Mouse (Mus musculus): ENCODE results near the gene Retreg3. TPM values are rescaled to one million over a fixed set of nuclear protein-coding genes. Genes with fewer than 3 reads are reported as not detected.

The Retreg3 gene
- polyA plus RNA-seq, 1 experiment from 2014 or later: 21.8 TPM

DNA sequence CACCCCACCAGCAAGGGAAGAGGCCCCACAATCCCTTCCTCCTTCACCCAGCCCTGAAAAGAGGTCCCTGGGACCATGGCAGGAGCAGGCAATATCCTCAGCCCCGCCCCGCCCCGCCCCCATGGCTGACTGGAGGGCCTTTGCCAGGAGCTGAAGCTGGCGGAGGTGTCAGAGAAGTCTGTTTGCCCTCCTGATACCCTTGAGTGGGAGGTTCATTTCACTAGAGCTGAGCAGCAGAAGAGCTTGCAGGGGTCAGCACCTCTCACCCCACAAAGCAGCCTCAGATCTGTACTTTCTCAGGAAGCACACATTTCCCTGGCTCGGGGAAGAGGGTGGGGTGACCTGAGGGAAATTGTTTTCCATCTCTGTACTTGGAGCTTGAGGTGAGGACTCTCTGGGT is 61.0 kb downstream of the Retreg3 start:
- no peak overlapping the region for H3K4me2 ChIP-seq
- H3K4me3 ChIP-seq: no peak overlapping the region
- H3K9ac ChIP-seq: no peak overlapping the region
- peaks cover 78% of the 10 kb centered on the region for H3K4me1 ChIP-seq
- 44% methylated on average over 5 of the region's 5 CpGs for WGBS
- H3K9me3 ChIP-seq: no peaks in the 10 kb centered on the region
- no peaks in the 10 kb centered on the region for H3K27me3 ChIP-seq
- no peak for ATAC-seq (ENCODE audit: borderline replicate concordance, extremely low read depth, low FRiP score, low TSS enrichment)
- peak overlapping the region; percentile 90 for H3K27ac ChIP-seq
- H3K36me3 ChIP-seq: no peaks in the 10 kb centered on the region

DNA sequence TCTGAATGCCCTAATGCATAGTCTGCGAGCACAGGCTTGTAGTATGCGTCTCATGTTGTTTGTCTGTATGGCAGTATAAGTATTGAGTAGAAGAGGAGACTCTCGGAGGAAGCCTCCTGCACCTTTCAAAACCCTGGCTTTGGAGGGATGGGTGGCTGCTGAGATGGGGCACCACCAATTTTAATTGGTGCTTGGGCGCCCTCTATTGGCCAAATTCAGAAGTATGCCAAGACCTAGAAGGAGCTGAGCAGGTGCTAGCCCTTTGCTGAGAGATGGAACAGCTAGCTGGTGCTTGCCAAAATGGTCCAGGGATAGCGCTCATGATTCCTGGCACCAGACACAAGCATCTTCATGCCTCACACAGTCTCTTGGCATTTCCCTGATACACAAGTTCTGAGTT is 61.8 kb downstream of the Retreg3 start:
- Histone ChIP-seq H3K27me3 (no peaks in the 10 kb centered on the region), H3K9ac (no peak overlapping the region), H3K4me2 (no peak overlapping the region), H3K4me1 (peaks cover 71% of the 10 kb centered on the region), H3K27ac (peak overlapping the region; percentile 95), H3K4me3 (no peak overlapping the region), H3K36me3 (no peaks in the 10 kb centered on the region), H3K9me3 (no peaks in the 10 kb centered on the region)
- 23% methylated on average over 5 of the region's 5 CpGs for WGBS
- ATAC-seq (ENCODE audit: borderline replicate concordance, extremely low read depth, low FRiP score, low TSS enrichment): no peak

GRCm38 (mm10) chr11:101056885-101057284 is 62.8 kb downstream of the Retreg3 start:
- Histone ChIP-seq H3K27ac (peak overlapping the region; percentile 95), H3K4me3 (no peak overlapping the region), H3K36me3 (no peaks in the 10 kb centered on the region), H3K4me1 (peaks cover 65% of the 10 kb centered on the region), H3K9ac (peak overlapping the region; percentile 36; the same call in 1 of the 2 replicates), H3K27me3 (no peaks in the 10 kb centered on the region), H3K9me3 (no peaks in the 10 kb centered on the region), H3K4me2 (no peak overlapping the region)
- 7% methylated on average over 8 of the region's 8 CpGs for WGBS
- ATAC-seq (ENCODE audit: borderline replicate concordance, extremely low read depth, low FRiP score, low TSS enrichment): peak; percentile 88

GRCm38 (mm10) chr11:101055418-101055817 is 64.3 kb downstream of the Retreg3 start:
- no peaks in the 10 kb centered on the region for H3K9me3 ChIP-seq
- no peaks in the 10 kb centered on the region for H3K27me3 ChIP-seq
- 69% methylated on average over 14 of the region's 14 CpGs for WGBS
- no peak overlapping the region for H3K9ac ChIP-seq
- H3K4me1 ChIP-seq: peaks cover 58% of the 10 kb centered on the region
- no peak for ATAC-seq (ENCODE audit: borderline replicate concordance, extremely low read depth, low FRiP score, low TSS enrichment)
- peak overlapping the region; percentile 95 for H3K27ac ChIP-seq
- no peak overlapping the region for H3K4me2 ChIP-seq
- H3K36me3 ChIP-seq: 0 out of 2 replicates have a peak, but pooled peaks cover 2% of the 10 kb centered on the region
- H3K4me3 ChIP-seq: no peak overlapping the region

- peaks cover 17% of the 10 kb centered on the region; the same call in 1 of the 2 replicates for H3K36me3 ChIP-seq
- H3K9ac ChIP-seq: no peak overlapping the region
- no peak for ATAC-seq (ENCODE audit: borderline replicate concordance, extremely low read depth, low FRiP score, low TSS enrichment)
- no peaks in the 10 kb centered on the region for H3K27me3 ChIP-seq
- H3K4me2 ChIP-seq: no peak overlapping the region
- no peak overlapping the region for H3K4me3 ChIP-seq
- no peak overlapping the region for H3K27ac ChIP-seq
- 100% methylated on average over 1 of the region's 1 CpGs for WGBS
- H3K9me3 ChIP-seq: no peaks in the 10 kb centered on the region
- H3K4me1 ChIP-seq: peaks cover 44% of the 10 kb centered on the region
These were observed 65.7 kb downstream of the Retreg3 start for GRCm38 (mm10) chr11:101053974-101054373.

DNA sequence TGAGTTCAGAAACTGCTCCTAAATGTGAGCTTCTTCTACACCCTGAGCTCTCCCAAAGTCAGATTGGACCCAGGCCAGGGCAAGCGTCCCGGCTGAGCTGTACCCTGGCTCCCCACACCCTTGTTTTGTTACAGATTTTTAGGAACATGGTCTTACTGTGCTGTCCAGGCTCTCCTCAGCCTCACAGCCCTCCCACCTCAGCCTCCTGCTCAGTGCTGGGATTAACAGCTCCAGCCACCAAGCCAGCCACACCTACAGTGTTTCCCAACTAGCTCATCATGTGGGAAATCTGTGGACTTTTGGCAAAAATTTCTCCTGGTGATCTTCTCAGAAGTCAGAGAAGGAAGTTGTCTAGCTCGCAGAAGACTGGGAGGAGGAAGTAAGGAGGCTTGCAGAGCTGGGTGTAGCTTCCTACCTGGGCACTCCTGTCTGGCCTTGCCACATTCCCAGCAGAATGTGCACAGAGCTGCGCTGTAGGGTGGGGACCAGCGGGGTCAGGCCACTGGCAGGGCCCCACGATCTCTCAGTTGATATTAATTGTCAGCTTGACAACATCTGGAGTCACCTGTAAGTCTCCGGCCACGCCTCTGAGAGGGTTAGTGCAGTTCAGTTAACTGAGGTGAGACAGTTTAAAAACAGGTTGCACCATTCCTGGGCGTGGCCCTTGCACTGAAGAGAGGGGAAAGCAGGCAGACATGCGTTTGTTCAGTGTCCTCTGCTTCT is 66.8 kb downstream of the Retreg3 start:
- H3K36me3 ChIP-seq: peaks cover 24% of the 10 kb centered on the region; the same call in 1 of the 2 replicates
- no peak overlapping the region for H3K4me2 ChIP-seq
- H3K4me3 ChIP-seq: no peak overlapping the region
- no peak overlapping the region for H3K9ac ChIP-seq
- H3K9me3 ChIP-seq: no peaks in the 10 kb centered on the region
- peak overlapping the region; percentile 26; the same call in 1 of the 2 replicates for H3K27ac ChIP-seq
- ATAC-seq (ENCODE audit: borderline replicate concordance, extremely low read depth, low FRiP score, low TSS enrichment): no peak
- H3K27me3 ChIP-seq: no peaks in the 10 kb centered on the region
- peaks cover 34% of the 10 kb centered on the region for H3K4me1 ChIP-seq
- 78% methylated on average over 10 of the region's 10 CpGs for WGBS

- no peak overlapping the region for H3K4me2 ChIP-seq
- H3K27me3 ChIP-seq: no peaks in the 10 kb centered on the region
- ATAC-seq (ENCODE audit: borderline replicate concordance, extremely low read depth, low FRiP score, low TSS enrichment): no peak
- no peak overlapping the region for H3K9ac ChIP-seq
- WGBS: 72% methylated on average over 8 of the region's 8 CpGs
- H3K4me3 ChIP-seq: no peak overlapping the region
- peaks cover 22% of the 10 kb centered on the region for H3K4me1 ChIP-seq
- no peaks in the 10 kb centered on the region for H3K9me3 ChIP-seq
- no peak overlapping the region for H3K27ac ChIP-seq
- H3K36me3 ChIP-seq: peaks cover 34% of the 10 kb centered on the region; the same call in 1 of the 2 replicates
These were observed 68.1 kb downstream of the Retreg3 start for GRCm38 (mm10) chr11:101051617-101052016.

DNA sequence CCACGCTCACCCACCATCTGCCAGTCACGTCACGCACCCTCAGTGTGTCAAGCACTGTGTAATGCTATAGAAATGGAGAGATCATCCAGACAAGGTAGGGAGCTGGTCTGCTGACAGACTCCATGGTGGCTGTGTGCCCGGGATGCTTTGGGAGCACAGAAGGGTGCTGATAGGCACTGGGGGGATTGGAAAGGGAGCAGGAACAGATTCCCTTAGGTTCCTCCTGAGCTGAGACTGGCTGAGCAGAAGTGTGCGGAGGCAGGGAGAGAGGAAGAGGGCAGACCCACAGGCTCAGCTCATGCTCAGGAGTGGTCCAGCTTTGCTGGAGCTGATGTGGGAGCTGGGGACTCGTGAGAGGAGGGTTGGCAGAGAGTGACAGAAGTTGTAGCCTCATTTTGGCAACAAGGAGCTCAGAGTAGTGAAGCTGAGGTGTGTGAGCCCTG is 68.6 kb downstream of the Retreg3 start:
- no peak overlapping the region for H3K4me3 ChIP-seq
- H3K27me3 ChIP-seq: no peaks in the 10 kb centered on the region
- no peak overlapping the region for H3K27ac ChIP-seq
- H3K4me1 ChIP-seq: peaks cover 16% of the 10 kb centered on the region
- ATAC-seq (ENCODE audit: borderline replicate concordance, extremely low read depth, low FRiP score, low TSS enrichment): no peak
- H3K9ac ChIP-seq: no peak overlapping the region
- 85% methylated on average over 6 of the region's 6 CpGs for WGBS
- no peak overlapping the region for H3K4me2 ChIP-seq
- H3K36me3 ChIP-seq: peaks cover 34% of the 10 kb centered on the region; the same call in 1 of the 2 replicates
- H3K9me3 ChIP-seq: no peaks in the 10 kb centered on the region

DNA sequence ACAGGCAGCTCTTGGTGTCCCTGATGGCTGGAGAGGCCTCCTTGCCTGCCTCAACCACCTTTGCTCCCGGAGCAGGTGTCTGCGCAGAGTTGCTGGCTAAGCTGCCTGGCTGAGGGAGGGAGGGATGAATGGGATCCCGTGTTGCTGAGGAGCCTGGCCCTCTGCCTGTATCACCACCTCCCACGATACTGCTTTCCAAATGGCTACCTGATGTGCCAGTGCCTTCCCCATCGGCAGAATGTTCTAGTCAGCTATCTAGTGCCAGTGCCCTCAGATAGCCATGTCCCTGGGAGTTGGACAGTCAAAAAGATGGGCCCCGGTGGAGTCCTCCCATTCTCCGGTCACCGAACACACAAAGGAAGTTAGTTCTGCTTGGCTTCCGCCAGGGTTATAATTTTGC is 69.3 kb downstream of the Retreg3 start:
- no peak overlapping the region for H3K27ac ChIP-seq
- no peaks in the 10 kb centered on the region for H3K9me3 ChIP-seq
- no peak overlapping the region for H3K4me3 ChIP-seq
- ATAC-seq (ENCODE audit: borderline replicate concordance, extremely low read depth, low FRiP score, low TSS enrichment): no peak
- H3K9ac ChIP-seq: no peak overlapping the region
- WGBS: 92% methylated on average over 9 of the region's 9 CpGs
- H3K4me1 ChIP-seq: peaks cover 10% of the 10 kb centered on the region; the same call in 1 of the 2 replicates
- H3K27me3 ChIP-seq: no peaks in the 10 kb centered on the region
- no peak overlapping the region for H3K4me2 ChIP-seq
- peaks cover 39% of the 10 kb centered on the region; the same call in 1 of the 2 replicates for H3K36me3 ChIP-seq

DNA sequence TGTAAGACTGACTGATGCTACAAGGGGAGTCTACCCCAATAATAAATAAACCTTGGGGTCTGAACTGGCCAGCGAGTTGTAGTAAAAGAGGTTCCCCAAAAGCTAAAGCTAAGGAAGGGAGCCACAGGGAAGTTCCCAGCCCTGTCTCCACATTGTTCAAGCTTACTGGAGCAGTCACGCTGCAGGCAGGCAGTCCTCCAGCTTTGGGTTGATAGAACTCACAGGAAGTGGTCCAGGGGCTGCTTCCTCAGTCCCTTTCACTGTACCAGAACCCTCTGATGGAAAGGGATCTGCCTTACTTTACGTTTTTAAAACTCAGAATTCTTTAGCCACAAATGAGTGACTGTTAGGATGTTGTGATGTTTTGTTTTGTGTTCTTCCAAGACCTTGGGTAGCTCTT is 72.2 kb downstream of the Retreg3 start:
- no peak overlapping the region for H3K4me2 ChIP-seq
- 86% methylated on average over 3 of the region's 3 CpGs for WGBS
- no peak for ATAC-seq (ENCODE audit: borderline replicate concordance, extremely low read depth, low FRiP score, low TSS enrichment)
- no peaks in the 10 kb centered on the region; the same call in 1 of the 2 replicates for H3K4me1 ChIP-seq
- no peak overlapping the region for H3K27ac ChIP-seq
- H3K27me3 ChIP-seq: no peaks in the 10 kb centered on the region
- no peaks in the 10 kb centered on the region for H3K9me3 ChIP-seq
- H3K36me3 ChIP-seq: peaks cover 65% of the 10 kb centered on the region
- H3K4me3 ChIP-seq: no peak overlapping the region
- H3K9ac ChIP-seq: no peak overlapping the region

DNA sequence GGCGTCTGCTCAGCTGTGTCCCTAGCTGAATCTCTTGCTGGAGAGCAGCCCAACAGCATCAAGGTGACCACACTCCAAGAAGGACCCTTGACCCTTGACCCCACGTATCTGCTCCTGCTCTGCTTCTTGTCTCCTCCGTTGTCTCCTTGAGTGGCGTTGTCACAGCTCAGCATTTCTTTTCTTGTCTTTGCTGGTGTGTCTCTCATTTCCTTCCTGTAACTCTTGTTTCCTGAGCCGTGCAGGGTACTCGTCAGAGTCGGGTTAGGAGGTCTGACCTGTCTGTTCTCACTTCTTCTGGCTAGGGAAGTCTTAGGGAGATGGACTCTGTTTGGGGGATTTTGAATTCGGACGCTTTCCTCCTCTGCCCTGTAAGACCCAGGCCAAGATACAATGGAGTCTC is 73.3 kb downstream of the Retreg3 start:
- H3K27me3 ChIP-seq: no peaks in the 10 kb centered on the region
- H3K9ac ChIP-seq: no peak overlapping the region
- no peaks in the 10 kb centered on the region for H3K4me1 ChIP-seq
- no peak overlapping the region for H3K4me3 ChIP-seq
- H3K36me3 ChIP-seq: peaks cover 71% of the 10 kb centered on the region
- 54% methylated on average over 9 of the region's 9 CpGs for WGBS
- ATAC-seq (ENCODE audit: borderline replicate concordance, extremely low read depth, low FRiP score, low TSS enrichment): no peak
- H3K9me3 ChIP-seq: no peaks in the 10 kb centered on the region
- no peak overlapping the region for H3K27ac ChIP-seq
- no peak overlapping the region for H3K4me2 ChIP-seq
